Mouse (Mus musculus) cortical plate, adult 2 months (tissue): ENCODE measurements at regions not wholly inside any gene's neighbourhood (a gene's known extent, or its start where the extent isn't known, plus 50 kb on each side); places are given as distances from the start of the nearest gene placed in this dataset.

Source experiments
- CTCF ChIP-seq: fragments of 200-500 bp; IDR thresholded peaks from 2 replicates; pipeline ENCODE4 v1.5.1; 2011; ENCODE audit warnings: mild to moderate bottlenecking, control low read depth, low read length; ENCODE audit not compliant: insufficient read depth; ENCODE audit errors: extremely low read depth
- POLR2A ChIP-seq: fragments of 200-500 bp; IDR thresholded peaks from 2 replicates; pipeline ENCODE4 v1.6.1; 2011; ENCODE audit warnings: mild to moderate bottlenecking, low read length, control low read depth; ENCODE audit not compliant: insufficient read depth; ENCODE audit errors: extremely low read depth

DNA sequence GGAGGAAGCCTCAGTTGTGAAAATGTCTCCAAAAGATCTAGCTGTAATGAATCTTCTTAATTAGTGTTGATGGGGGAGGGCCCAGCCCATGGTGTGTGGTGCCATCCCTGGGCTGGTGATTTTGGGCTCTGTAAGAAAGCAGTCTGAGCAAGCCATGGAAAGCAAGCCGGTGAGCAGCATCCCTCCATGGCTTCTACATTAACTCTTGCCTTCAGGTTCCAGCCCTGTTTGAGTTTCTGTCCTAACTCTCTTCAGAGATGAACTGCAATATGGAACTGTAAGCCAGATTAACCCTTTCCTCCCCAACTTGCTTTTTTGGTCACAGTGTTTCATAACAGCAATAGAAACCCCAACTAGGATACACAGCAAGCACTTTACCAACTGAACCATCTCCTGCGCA lies 75.1 kb upstream of the Dars start:
- no peak for TF ChIP-seq CTCF
- TF ChIP-seq POLR2A, result no peak
